Mouse (Mus musculus) kidney, adult 2 months (tissue): ENCODE measurements around the gene Afp.

ENCODE experiments used
- CTCF ChIP-seq: fragments of 200-500 bp; conservative IDR thresholded peaks from 2 replicates; pipeline ENCODE4 v1.5.1; 2011; ENCODE audit warnings: low read depth, mild to moderate bottlenecking, control low read depth, low read length, moderate library complexity, mixed read lengths; ENCODE audit not compliant: insufficient read depth, insufficient read length
- POLR2A ChIP-seq: fragments of 200-500 bp; IDR thresholded peaks from one replicate; pipeline ENCODE4 v1.6.1; 2011; ENCODE audit warnings: low read depth, low read length, control low read depth

DNA sequence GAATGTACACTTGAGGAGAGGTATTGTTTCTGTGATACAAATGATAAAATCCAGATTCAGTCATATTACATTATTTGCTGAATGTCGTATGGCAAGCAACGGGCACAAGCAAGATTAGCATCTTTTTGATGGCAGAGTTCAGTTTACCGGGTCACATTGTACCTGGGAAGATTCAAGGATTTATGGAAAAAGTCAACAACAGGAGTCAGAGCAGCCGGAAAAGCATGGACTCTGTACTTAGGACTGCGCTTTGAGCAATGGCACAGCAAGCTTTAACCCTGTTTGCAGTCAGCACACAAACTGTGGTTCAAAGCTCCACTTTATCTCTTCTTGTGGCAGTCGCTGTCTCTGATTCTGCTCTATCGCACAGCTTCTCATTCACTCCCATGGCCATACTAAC is 4.9 kb upstream of the Afp start:
- TF ChIP-seq POLR2A (no peak), CTCF (no peak)
